Mouse (Mus musculus) stomach, embryonic 14.5 days (tissue): ENCODE results near the gene Rack1. TPM values are rescaled to one million over a fixed set of nuclear protein-coding genes. Genes with fewer than 3 reads are reported as not detected.
"Not testable (repeated sequence)": the region's sequence is repeated elsewhere in the genome, so short reads cannot be mapped to it uniquely, and the experiment has no call there.

Source experiments
- ATAC-seq: fragments of 200-750 bp; cut with Nextera tagmentation; 2 replicates; pipeline ENCODE4 v1.8.0; 2017; ENCODE audit warnings: low read depth, moderate TSS enrichment; ENCODE audit not compliant: insufficient number of reproducible peaks, insufficient read depth, low FRiP score
- H3K27ac ChIP-seq: fragments of 300-500 bp; sonication (generic); 2 replicates; pipeline ENCODE4 v1.5.1; 2014; ENCODE audit warnings: mild to moderate bottlenecking, low read length, moderate library complexity, mixed read lengths
- H3K27me3 ChIP-seq: fragments of 300-500 bp; sonication (generic); 2 replicates; pipeline ENCODE4 v1.6.1; 2014; ENCODE audit warnings: low read length, control low read depth, mixed read lengths; ENCODE audit not compliant: control insufficient read depth, insufficient read depth
- H3K36me3 ChIP-seq: fragments of 300-500 bp; sonication (generic); 2 replicates; pipeline ENCODE4 v1.6.1; 2014; ENCODE audit warnings: mild to moderate bottlenecking, control low read depth, low read length, moderate library complexity, mixed read lengths; ENCODE audit not compliant: control insufficient read depth, insufficient read depth
- H3K4me1 ChIP-seq: fragments of 300-500 bp; sonication (generic); 2 replicates; pipeline ENCODE4 v1.6.1; 2014; ENCODE audit warnings: low read length, control low read depth, mixed read lengths; ENCODE audit not compliant: control insufficient read depth, insufficient read depth
- H3K4me2 ChIP-seq: fragments of 300-500 bp; sonication (generic); replicated peaks from 2 replicates; pipeline ENCODE4 v1.6.1; 2014; ENCODE audit warnings: low read depth, low read length, control low read depth
- H3K4me3 ChIP-seq: fragments of 300-500 bp; sonication (generic); 2 replicates; pipeline ENCODE4 v1.5.1; 2014; ENCODE audit warnings: low read depth, low read length, control low read depth
- H3K9ac ChIP-seq: fragments of 300-500 bp; sonication (generic); replicated peaks from 2 replicates; pipeline ENCODE4 v1.6.1; 2014; ENCODE audit warnings: low read depth, mild to moderate bottlenecking, control low read depth, low read length, moderate library complexity, mixed read lengths
- H3K9me3 ChIP-seq: fragments of 300-500 bp; sonication (generic); 2 replicates; pipeline ENCODE4 v1.6.1; 2016; ENCODE audit warnings: low read depth, low read length, control low read depth; ENCODE audit not compliant: control insufficient read depth
- WGBS: fragments of 180-500 bp; shearing (Covaris S2); extraction: QIAGEN DNeasy Blood & Tissue Kit; methylation state at CpG from one replicate; pipeline ENCODE4 v1.1.7; 2014; 5-methylcytosine and 5-hydroxymethylcytosine counted together
- polyA plus RNA-seq: library from polyadenylated mRNA; unstranded; fragments of >200 nt; fragmentation: Nextera tagmentation; extraction: Ambion mirVana; gene quantifications from 2 replicates; pipeline ENCODE4 v1.2.1, GENCODE M21; 2014

Gene Rack1
- polyA plus RNA-seq, 1 experiment from 2014 or later, result 984 TPM

- peak; percentile 8; the same call in 1 of the 2 replicates for ATAC-seq
- H3K4me1 ChIP-seq, result peaks cover 15% of the 10 kb centered on the region; the same call in 1 of the 2 replicates
- WGBS, result 1% methylated on average over 16 of the region's 16 CpGs
- no peak overlapping the region for H3K9ac ChIP-seq
- H3K27me3 ChIP-seq, result no peaks in the 10 kb centered on the region
- H3K4me2 ChIP-seq, result peak overlapping the region; percentile 85
- H3K4me3 ChIP-seq, result peak overlapping the region; percentile 74
- no peak overlapping the region for H3K27ac ChIP-seq
- no peaks in the 10 kb centered on the region for H3K9me3 ChIP-seq
- H3K36me3 ChIP-seq, result peaks cover 6% of the 10 kb centered on the region
These were observed 18.2 kb downstream of the Rack1 start for GRCm38 (mm10) chr11:48818346-48818745.

GRCm38 (mm10) chr11:48819614-48820307, 19.6 kb downstream of the Rack1 start:
- Histone ChIP-seq H3K4me2 (no peak overlapping the region), H3K27me3 (no peaks in the 10 kb centered on the region), H3K36me3 (peaks cover 5% of the 10 kb centered on the region; the same call in 1 of the 2 replicates), H3K27ac (no peak overlapping the region; the same call in 1 of the 2 replicates), H3K9me3 (no peaks in the 10 kb centered on the region), H3K4me3 (no peak overlapping the region), H3K4me1 (peaks cover 20% of the 10 kb centered on the region; the same call in 1 of the 2 replicates), H3K9ac (no peak overlapping the region)
- ATAC-seq, result no peak
- WGBS, result 65% methylated on average over 7 of the region's 7 CpGs

- Histone ChIP-seq H3K4me2 (no peak overlapping the region), H3K4me1 (peaks cover 18% of the 10 kb centered on the region; the same call in 1 of the 2 replicates), H3K27me3 (no peaks in the 10 kb centered on the region), H3K27ac (no peak overlapping the region; the same call in 1 of the 2 replicates), H3K4me3 (no peak overlapping the region), H3K9ac (no peak overlapping the region), H3K36me3 (peaks cover 3% of the 10 kb centered on the region; the same call in 1 of the 2 replicates), H3K9me3 (no peaks in the 10 kb centered on the region)
- ATAC-seq, result no peak
These were observed 20.2 kb downstream of the Rack1 start for GRCm38 (mm10) chr11:48820308-48820674.

GRCm38 (mm10) chr11:48821299-48821698, 21.2 kb downstream of the Rack1 start:
- H3K9me3 ChIP-seq, ATAC-seq, H3K4me1 ChIP-seq, H3K27ac ChIP-seq, H3K4me3 ChIP-seq, H3K36me3 ChIP-seq, H3K9ac ChIP-seq, H3K27me3 ChIP-seq, H3K4me2 ChIP-seq: not testable (repeated sequence)
- WGBS, result 85% methylated on average over 14 of the region's 14 CpGs

GRCm38 (mm10) chr11:48822768-48823512, 22.8 kb downstream of the Rack1 start:
- 30% methylated on average over 14 of the region's 14 CpGs for WGBS
- Histone ChIP-seq H3K27me3 (no peaks in the 10 kb centered on the region), H3K4me3 (peak overlapping the region; percentile 34), H3K4me1 (0 out of 2 replicates have a peak, but pooled peaks cover 10% of the 10 kb centered on the region), H3K9me3 (no peaks in the 10 kb centered on the region), H3K9ac (no peak overlapping the region), H3K27ac (no peak overlapping the region), H3K4me2 (peak overlapping the region; percentile 74), H3K36me3 (no peaks in the 10 kb centered on the region)
- no peak for ATAC-seq

GRCm38 (mm10) chr11:48823536-48823972, 23.4 kb downstream of the Rack1 start:
- H3K36me3 ChIP-seq, result no peaks in the 10 kb centered on the region
- H3K4me1 ChIP-seq, result 0 out of 2 replicates have a peak, but pooled peaks cover 10% of the 10 kb centered on the region
- H3K27me3 ChIP-seq, result no peaks in the 10 kb centered on the region
- peak overlapping the region; percentile 34 for H3K4me3 ChIP-seq
- no peak overlapping the region for H3K27ac ChIP-seq
- H3K4me2 ChIP-seq, result peak overlapping the region; percentile 74
- ATAC-seq, result peak; percentile 16; the same call in 1 of the 2 replicates
- WGBS, result 3% methylated on average over 15 of the region's 15 CpGs
- 0 out of 2 replicates have a peak overlapping the region, but pooled peaks have one; percentile 14 for H3K9ac ChIP-seq
- H3K9me3 ChIP-seq, result no peaks in the 10 kb centered on the region

GRCm38 (mm10) chr11:48824311-48824830, 24.2 kb downstream of the Rack1 start:
- 5% methylated on average over 22 of the region's 22 CpGs for WGBS
- H3K9me3 ChIP-seq, result no peaks in the 10 kb centered on the region
- no peak overlapping the region for H3K27ac ChIP-seq
- H3K9ac ChIP-seq, result no peak overlapping the region
- H3K27me3 ChIP-seq, result no peaks in the 10 kb centered on the region
- H3K4me3 ChIP-seq, result peak overlapping the region; percentile 34
- ATAC-seq, result no peak
- no peaks in the 10 kb centered on the region for H3K36me3 ChIP-seq
- peak overlapping the region; percentile 74 for H3K4me2 ChIP-seq
- H3K4me1 ChIP-seq, result 0 out of 2 replicates have a peak, but pooled peaks cover 10% of the 10 kb centered on the region

GRCm38 (mm10) chr11:48825979-48826751, 26.0 kb downstream of the Rack1 start, which contains the start of the genes Trim7 and Gm12184:
Trim7 (plus strand) TSS chr11:48826140.
Gm12184 (minus strand) TSS chr11:48826655.
- H3K36me3 ChIP-seq, H3K27me3 ChIP-seq, H3K9me3 ChIP-seq: not testable (repeated sequence)
- Histone ChIP-seq H3K9ac (peak within 1 kb of the TSS; percentile 30; the same call in 1 of the 2 replicates), H3K27ac (peak within 1 kb of the TSS; percentile 58; the same call in 1 of the 2 replicates), H3K4me2 (peak within 1 kb of the TSS; percentile 68), H3K4me3 (peak within 1 kb of the TSS; percentile 43), H3K4me1 (0 out of 2 replicates have a peak, but pooled peaks cover 10% of the 10 kb centered on the region)
- under 1% methylated on average over 32 of the region's 92 CpGs for WGBS
- ATAC-seq, result peak; percentile 80
